Mouse (Mus musculus) liver, embryonic 14.5 days (tissue): ENCODE data around the gene P2ry6. TPM values are rescaled to one million over a fixed set of nuclear protein-coding genes. Genes with fewer than 3 reads are reported as not detected.

ENCODE experiments used
- ATAC-seq: fragments of 200-750 bp; cut with Nextera tagmentation; 2 replicates; pipeline ENCODE4 v1.8.0; 2017; ENCODE audit warnings: moderate number of reproducible peaks, mild to moderate bottlenecking, moderate library complexity; ENCODE audit not compliant: insufficient read depth
- DNase-seq, 3 experiments: peaks; one replicate each; pipeline ENCODE4 v3.0.0-alpha.2; 2012 to 2013; ENCODE audit warnings: low read depth in 3 of 3, low spot score in 3 of 3
- H3K27ac ChIP-seq: fragments of 300-500 bp; sonication (generic); 2 replicates; pipeline ENCODE4 v1.5.1; 2014; ENCODE audit warnings: moderate library complexity, mild to moderate bottlenecking, control low read depth, inconsistent platforms
- H3K27me3 ChIP-seq: fragments of 300-500 bp; sonication (generic); 2 replicates; pipeline ENCODE4 v1.6.1; 2014; ENCODE audit warnings: mild to moderate bottlenecking, low read length, moderate library complexity; ENCODE audit not compliant: control insufficient read depth, insufficient read depth
- H3K36me3 ChIP-seq: fragments of 300-500 bp; sonication (generic); replicated peaks from 2 replicates; pipeline ENCODE4 v1.6.1; 2014; ENCODE audit warnings: low read depth; ENCODE audit not compliant: control insufficient read depth, insufficient read depth
- H3K4me1 ChIP-seq, 2 experiments: fragments of 200-500 bp in 1 of 2; fragments of 300-500 bp in 1 of 2; sonication (generic) in 1 of 2; replicated peaks; 2 replicates each; pipeline ENCODE4 v1.6.1; 2012 to 2014; ENCODE audit warnings: antibody characterized with exemption in 1 of 2, inconsistent platforms in 1 of 2, low read length in 1 of 2; ENCODE audit not compliant: control insufficient read depth in 2 of 2, insufficient read depth in 2 of 2
- H3K4me2 ChIP-seq: fragments of 300-500 bp; sonication (generic); 2 replicates; pipeline ENCODE4 v1.6.1; 2014; ENCODE audit warnings: low read depth, mild to moderate bottlenecking, control low read depth, moderate library complexity
- H3K4me3 ChIP-seq, 2 experiments: fragments of 200-500 bp in 1 of 2; fragments of 300-500 bp in 1 of 2; sonication (generic) in 1 of 2; 2 replicates each; pipeline ENCODE4 v1.5.1; 2012 to 2014; ENCODE audit warnings: low read depth in 2 of 2, low read length in 2 of 2, mild to moderate bottlenecking in 2 of 2, control low read depth in 1 of 2, inconsistent platforms in 1 of 2, moderate library complexity in 1 of 2; ENCODE audit not compliant: insufficient read depth in 1 of 2
- H3K9ac ChIP-seq: fragments of 300-500 bp; sonication (generic); replicated peaks from 2 replicates; pipeline ENCODE4 v1.6.1; 2014; ENCODE audit warnings: mild to moderate bottlenecking, control low read depth, moderate library complexity
- H3K9me3 ChIP-seq: fragments of 300-500 bp; sonication (generic); 2 replicates; pipeline ENCODE4 v1.6.1; 2016; ENCODE audit warnings: low read length, mixed read lengths; ENCODE audit not compliant: control insufficient read depth
- CTCF ChIP-seq: IDR thresholded peaks from 2 replicates; pipeline ENCODE4 v1.5.1; 2016; ENCODE audit warnings: antibody characterized with exemption, low read depth, control low read depth
- EP300 ChIP-seq: IDR thresholded peaks from 2 replicates; pipeline ENCODE4 v1.6.1; 2016; ENCODE audit warnings: antibody characterized with exemption, low read depth
- WGBS: fragments of 180-500 bp; shearing (Covaris S2); extraction: QIAGEN DNeasy Blood & Tissue Kit; methylation state at CpG from one replicate; pipeline ENCODE4 v1.1.7; 2014; ENCODE audit not compliant: insufficient replicate concordance; 5-methylcytosine and 5-hydroxymethylcytosine counted together
- polyA plus RNA-seq, 2 experiments: library from polyadenylated mRNA; depleted of rRNA in 1 of 2; stranded (reverse) in 1 of 2; unstranded in 1 of 2; fragments of >200 nt; fragmentation: Nextera tagmentation in 1 of 2; extraction: Ambion mirVana in 1 of 2; gene quantifications; 2 replicates each; pipeline versions ENCODE4 v1.2.1 to v1.2.3; 2012 to 2014

Gene P2ry6
- polyA plus RNA-seq, 2 experiments, result 2.0 to 2.9 TPM

DNA sequence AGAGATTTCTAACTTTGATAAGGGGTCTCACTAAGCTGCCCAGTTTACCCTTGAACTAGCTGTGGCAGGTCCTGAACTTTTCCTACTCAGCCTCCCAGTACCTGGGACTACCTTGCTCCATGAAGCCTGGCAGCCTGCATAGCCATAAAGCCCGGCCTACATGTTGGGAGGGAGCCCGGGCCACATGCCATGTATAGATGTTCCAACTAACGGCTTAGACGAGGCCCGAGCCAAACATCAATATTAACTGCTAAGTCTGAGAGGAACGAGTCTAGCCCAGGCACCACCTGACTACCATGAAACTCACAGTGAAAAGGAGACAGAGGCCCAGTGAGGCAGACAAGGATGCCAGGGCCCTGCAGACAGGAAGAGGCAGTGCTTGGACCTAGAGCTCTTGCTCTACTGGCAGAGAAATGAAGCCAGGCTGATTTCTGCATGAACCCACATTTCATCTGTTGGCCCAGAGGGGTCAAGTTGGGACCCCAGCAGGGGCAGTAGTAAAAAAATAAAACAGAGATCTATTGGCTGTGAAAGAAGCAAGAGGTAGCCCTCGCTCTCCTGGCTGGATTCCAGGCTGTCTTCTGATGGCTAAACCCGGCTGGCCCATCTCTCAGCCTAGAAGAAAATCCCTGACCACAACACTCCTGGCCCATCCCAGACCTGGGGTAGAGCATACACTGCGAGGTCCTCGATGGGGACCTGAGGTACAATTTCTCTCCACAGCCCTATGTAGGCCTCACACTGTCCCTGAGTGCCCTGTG, 68.2 kb downstream of the P2ry6 start:
- 67% methylated on average over 10 of the region's 10 CpGs for WGBS
- H3K9ac ChIP-seq, result no peak overlapping the region

DNA sequence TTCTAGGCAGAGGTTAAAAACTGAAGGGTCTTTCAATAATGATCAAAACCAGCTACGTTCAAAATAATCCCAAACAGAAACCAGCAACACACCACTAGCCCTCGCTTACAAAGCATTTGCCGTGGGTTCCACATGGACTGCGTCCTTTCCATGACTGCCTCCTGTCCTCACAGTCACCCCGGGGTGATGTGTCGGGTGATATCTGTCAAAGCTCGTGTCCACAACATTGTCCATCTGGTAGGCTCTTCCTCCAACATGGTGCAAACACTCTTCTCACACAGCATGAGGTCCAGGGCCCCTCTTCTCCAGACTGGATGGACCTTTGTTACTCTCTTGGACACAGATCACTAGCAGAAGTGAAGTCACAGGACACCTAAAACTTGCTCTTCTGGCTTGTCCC, 69.4 kb downstream of the P2ry6 start:
- no peak overlapping the region for H3K9ac ChIP-seq
- H3K36me3 ChIP-seq, result no peaks in the 10 kb centered on the region
- no peak for TF ChIP-seq EP300
- TF ChIP-seq CTCF, result no peak
- no peak for ATAC-seq
- 64% methylated on average over 7 of the region's 7 CpGs for WGBS
- H3K4me3 ChIP-seq, result no peak overlapping the region
- no peak for DNase-seq
- no peak overlapping the region for H3K4me2 ChIP-seq
- H3K27ac ChIP-seq, result no peak overlapping the region
- H3K9me3 ChIP-seq, result no peaks in the 10 kb centered on the region
- H3K27me3 ChIP-seq, result no peaks in the 10 kb centered on the region
- H3K4me1 ChIP-seq, result no peaks in the 10 kb centered on the region

More for the DNA sequence above, 68.2 kb downstream of the P2ry6 start:
- Histone ChIP-seq H3K4me2 (no peak overlapping the region), H3K27ac (no peak overlapping the region), H3K4me3 (no peak overlapping the region), H3K36me3 (no peaks in the 10 kb centered on the region), H3K9me3 (no peaks in the 10 kb centered on the region), H3K4me1 (peaks cover 0 to 9% of the 10 kb centered on the region in 2 experiments; a peak in 2 of 4 replicates), H3K27me3 (no peaks in the 10 kb centered on the region)
- TF ChIP-seq EP300, result no peak
- TF ChIP-seq CTCF, result no peak
- ATAC-seq (no peak), DNase-seq (no peak)

DNA sequence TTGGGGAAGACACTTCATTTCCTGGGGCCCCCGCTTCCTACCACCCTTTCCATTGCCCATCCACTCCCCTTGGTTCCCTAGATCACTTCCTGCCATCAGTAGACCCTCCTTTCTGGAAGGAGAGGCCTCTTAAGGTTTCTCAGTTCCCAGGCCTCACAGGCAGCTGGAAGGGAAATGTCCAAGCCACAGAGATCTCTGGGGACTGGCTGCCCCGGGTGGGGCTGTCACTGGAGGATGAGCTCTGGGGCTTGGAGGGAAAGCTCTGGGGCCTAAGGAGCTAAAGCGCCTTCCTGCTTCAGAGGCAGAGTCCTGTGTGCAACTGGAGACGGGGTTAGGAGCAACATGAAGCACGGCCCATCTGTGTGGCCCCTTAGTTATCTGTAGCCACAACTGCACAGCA, 69.8 kb downstream of the P2ry6 start:
- Histone ChIP-seq H3K9me3 (no peaks in the 10 kb centered on the region), H3K27ac (no peak overlapping the region)

DNA sequence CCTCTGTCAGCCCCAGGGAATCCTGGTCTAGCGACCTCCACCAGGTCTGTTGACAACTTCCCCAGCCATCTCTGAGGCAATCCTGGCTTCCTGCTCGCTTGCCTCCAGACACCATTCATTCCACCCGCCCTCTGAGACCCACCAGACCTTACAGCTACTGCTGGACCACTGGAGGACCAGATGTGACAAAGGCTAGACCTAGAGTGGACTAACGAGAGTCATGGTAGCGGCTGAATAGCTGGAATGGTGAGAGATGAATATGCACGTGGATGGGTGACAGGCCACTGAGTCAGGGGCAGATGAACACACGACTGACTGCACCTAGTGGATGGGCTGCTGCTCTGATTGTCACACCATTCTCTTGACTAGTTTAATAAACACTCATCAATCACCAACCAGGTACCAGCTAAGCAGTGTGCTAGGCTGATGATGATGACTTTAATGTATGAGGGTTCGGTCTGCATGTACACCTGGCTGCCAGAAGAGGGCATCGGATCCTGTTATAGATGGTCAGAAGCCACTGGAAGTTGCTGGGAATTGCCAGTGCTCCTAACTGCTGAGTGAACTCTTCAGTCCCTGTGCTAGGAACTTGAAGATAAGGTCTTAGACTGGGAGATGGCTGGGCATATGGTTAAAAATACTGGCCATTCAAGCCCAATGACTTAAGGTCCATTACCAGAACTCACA, 71.9 kb downstream of the P2ry6 start:
- Histone ChIP-seq H3K9ac (no peak overlapping the region), H3K4me3 (no peak overlapping the region), H3K36me3 (no peaks in the 10 kb centered on the region), H3K27ac (no peak overlapping the region), H3K9me3 (no peaks in the 10 kb centered on the region), H3K4me1 (no peaks in the 10 kb centered on the region), H3K27me3 (no peaks in the 10 kb centered on the region), H3K4me2 (no peak overlapping the region)
- no peak for DNase-seq
- ATAC-seq, result no peak
- WGBS, result 61% methylated on average over 9 of the region's 9 CpGs
- peak; percentile 67 for TF ChIP-seq CTCF
- TF ChIP-seq EP300, result no peak

More for the DNA sequence above, 69.8 kb downstream of the P2ry6 start:
- TF ChIP-seq CTCF, result no peak
- TF ChIP-seq EP300, result no peak
- H3K4me2 ChIP-seq, result no peak overlapping the region
- 31% methylated on average over 5 of the region's 5 CpGs for WGBS
- ATAC-seq (no peak), DNase-seq (no peak)
- no peaks in the 10 kb centered on the region for H3K4me1 ChIP-seq
- H3K36me3 ChIP-seq, result no peaks in the 10 kb centered on the region
- no peak overlapping the region for H3K4me3 ChIP-seq
- no peak overlapping the region for H3K9ac ChIP-seq
- H3K27me3 ChIP-seq, result no peaks in the 10 kb centered on the region

DNA sequence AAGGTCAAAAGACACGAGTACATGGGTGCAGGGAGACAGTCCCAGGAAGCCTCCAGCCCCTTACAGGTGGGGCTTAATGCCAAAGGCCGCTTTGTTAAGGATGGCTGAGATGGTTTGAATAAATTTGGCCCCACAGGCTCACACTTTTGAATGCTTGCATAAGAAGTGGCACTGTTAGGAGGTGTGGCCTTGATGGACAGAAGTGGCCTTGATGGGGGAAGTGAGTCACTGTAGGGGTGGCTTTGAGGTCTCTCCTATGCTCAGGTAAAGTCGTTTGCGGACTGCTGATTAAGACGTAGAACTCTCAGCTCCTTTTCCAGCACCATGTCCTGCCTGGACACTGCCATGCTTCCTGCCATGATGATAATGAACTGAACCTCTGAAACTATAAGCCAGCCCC, 76.6 kb downstream of the P2ry6 start:
- TF ChIP-seq EP300 (no peak), CTCF (no peak)
- no peaks in the 10 kb centered on the region for H3K36me3 ChIP-seq
- no peak overlapping the region for H3K27ac ChIP-seq
- DNase-seq, result no peak
- WGBS, result 73% methylated on average over 5 of the region's 5 CpGs
- no peaks in the 10 kb centered on the region for H3K9me3 ChIP-seq
- no peak for ATAC-seq
- H3K4me2 ChIP-seq, result no peak overlapping the region
- H3K4me3 ChIP-seq, result no peak overlapping the region
- H3K4me1 ChIP-seq, result no peaks in the 10 kb centered on the region; a peak in 1 of 4 replicates
- H3K27me3 ChIP-seq, result peaks cover 8% of the 10 kb centered on the region
- H3K9ac ChIP-seq, result no peak overlapping the region
